Comparison of ENCODE assay signal across 12 mouse cellular contexts in the genomic region with DNA sequence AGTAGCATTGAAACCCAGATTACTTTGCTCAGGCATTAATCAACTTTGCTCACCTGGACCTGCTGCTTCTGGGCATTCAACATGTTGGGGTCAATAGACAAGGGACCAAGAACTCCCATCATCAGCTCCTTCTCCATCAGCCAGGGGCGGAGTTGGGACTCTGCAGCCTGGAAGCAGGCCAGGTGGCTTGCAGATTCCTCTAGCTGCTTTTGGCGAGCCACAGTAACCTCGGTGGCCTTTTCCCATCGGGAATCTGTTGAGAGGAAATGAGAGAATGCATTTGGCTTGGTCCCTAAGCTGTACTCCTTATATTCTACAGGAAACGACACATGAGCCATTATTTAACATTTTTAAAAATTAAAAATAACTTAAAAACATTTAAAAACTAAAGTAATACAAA.
DNase-seq lines count a peak whose midpoint lies in the region; ATAC-seq lines count a peak whose summit lies in the region.
"Had no signal": no experiment of that assay in that cellular context is flagged by ENCODE, and none has a peak within 500 bp of the region (broad histone marks: within the 10 kb centered on the region; RNA-seq: fewer than 3 reads in every experiment).

No protein-coding gene starts in this region.

- H3K4me1 ChIP-seq in midbrain, embryonic 13.5 days (replicated peaks) = no peaks in the 10 kb centered on the region
- H3K4me1 ChIP-seq: embryonic facial prominence, embryonic 10.5 days; lung, embryonic 15.5 days; neural tube, embryonic 12.5 days had no signal

- no peaks in the 10 kb centered on the region for H3K9me3 ChIP-seq in midbrain, embryonic 13.5 days
- H3K9me3 ChIP-seq: embryonic facial prominence, embryonic 10.5 days; lung, embryonic 15.5 days; neural tube, embryonic 12.5 days had no signal

- no peak overlapping the region for H3K9ac ChIP-seq in midbrain, embryonic 13.5 days (replicated peaks)
- H3K9ac ChIP-seq: forebrain, postnatal 0 days; lung, embryonic 15.5 days; neural tube, embryonic 12.5 days had no signal

- peaks cover 72% of the 10 kb centered on the region for H3K36me3 ChIP-seq in midbrain, embryonic 13.5 days

- DNase-seq in cerebellum, adult 11 months = peak; percentile 39
- DNase-seq in cerebellum, postnatal 4 days (ENCODE audit: low spot score in 2 of 2) = no peak
- peak; percentile 38 for DNase-seq in adrenal gland, postnatal 25 days
- peak; percentile 63 for DNase-seq in gastrocnemius, postnatal 25 days
- DNase-seq in kidney, postnatal 14 days = peak; percentile 75
- DNase-seq in layer of hippocampus, adult 9-11 months = no peak
- no peak for DNase-seq in ovary, postnatal 14 days (ENCODE audit: low spot score)
- DNase-seq: forebrain, postnatal 0 days had no signal

- no peaks in the 10 kb centered on the region for H3K27me3 ChIP-seq in midbrain, embryonic 13.5 days
- H3K27me3 ChIP-seq: lung, embryonic 15.5 days; neural tube, embryonic 12.5 days had no signal

- H3K4me3 ChIP-seq in midbrain, embryonic 13.5 days (replicated peaks) = no peak overlapping the region
- H3K4me3 ChIP-seq: embryonic facial prominence, embryonic 10.5 days; lung, embryonic 15.5 days; neural tube, embryonic 12.5 days had no signal

- 80% methylated on average over 5 of the region's 5 CpGs for WGBS in midbrain, embryonic 13.5 days

- no peak overlapping the region for H3K4me2 ChIP-seq in midbrain, embryonic 13.5 days (replicated peaks)
- H3K4me2 ChIP-seq: lung, embryonic 15.5 days; neural tube, embryonic 12.5 days had no signal

- no peak for ATAC-seq in midbrain, embryonic 13.5 days
- ATAC-seq: forebrain, postnatal 0 days had no signal

- no peak overlapping the region for H3K27ac ChIP-seq in midbrain, embryonic 13.5 days
- H3K27ac ChIP-seq: embryonic facial prominence, embryonic 10.5 days; lung, embryonic 15.5 days; neural tube, embryonic 12.5 days had no signal

Comparison
In these comparisons a context has a peak if more than half of its experiments do, and no peak if none do; other contexts are left out.
1. DNase-seq: peak in cerebellum, adult 11 months (single experiment), adrenal gland, postnatal 25 days (single experiment), gastrocnemius, postnatal 25 days (single experiment) and kidney, postnatal 14 days (single experiment); none in cerebellum, postnatal 4 days (0 of 2), layer of hippocampus, adult 9-11 months (single experiment) and ovary, postnatal 14 days (single experiment).